Mouse (Mus musculus): Measurements from ENCODE around the gene Pon3.
"Not testable (repeated sequence)": the region's sequence is repeated elsewhere in the genome, so short reads cannot be mapped to it uniquely, and the experiment has no call there.

Gene Pon3

GRCm38 (mm10) chr6:5245926-5246325 lies 10.2 kb downstream of the Pon3 start:
- no peak for DNase-seq

- DNase-seq = no peak
Measured at GRCm38 (mm10) chr6:5238799-5239198, 17.3 kb downstream of the Pon3 start.

- DNase-seq = no peak
Measured at GRCm38 (mm10) chr6:5237510-5237909, 18.6 kb downstream of the Pon3 start.

- no peak for DNase-seq
Measured at GRCm38 (mm10) chr6:5236843-5237371, 19.2 kb downstream of the Pon3 start.

GRCm38 (mm10) chr6:5234563-5234962 lies 21.5 kb downstream of the Pon3 start:
- no peak for DNase-seq

GRCm38 (mm10) chr6:5233812-5234211 lies 22.3 kb downstream of the Pon3 start:
- no peak for DNase-seq

- DNase-seq = no peak
Measured at GRCm38 (mm10) chr6:5232022-5232421, 24.1 kb downstream of the Pon3 start.

- DNase-seq = no peak
Measured at GRCm38 (mm10) chr6:5230261-5230660, 25.8 kb downstream of the Pon3 start.

- DNase-seq = not testable (repeated sequence)
Measured at GRCm38 (mm10) chr6:5223551-5223950, 32.5 kb downstream of the Pon3 start.

GRCm38 (mm10) chr6:5222080-5222479 lies 34.0 kb downstream of the Pon3 start:
- no peak for DNase-seq

- DNase-seq = no peak
Measured at GRCm38 (mm10) chr6:5218190-5218589, 37.9 kb downstream of the Pon3 start.

- no peak for DNase-seq
Measured at GRCm38 (mm10) chr6:5207817-5208216, 48.3 kb downstream of the Pon3 start.

GRCm38 (mm10) chr6:5199916-5200315 lies 56.2 kb downstream of the Pon3 start:
- no peak for DNase-seq

GRCm38 (mm10) chr6:5199376-5199905 lies 56.6 kb downstream of the Pon3 start:
- no peak for DNase-seq

GRCm38 (mm10) chr6:5198590-5198989 lies 57.5 kb downstream of the Pon3 start:
- DNase-seq = no peak

- no peak for DNase-seq
Measured at GRCm38 (mm10) chr6:5193693-5194092, 62.4 kb downstream of the Pon3 start, which contains the start of gene Pon1. TSS of gene Pon1 (minus strand) at chr6:5193946.

GRCm38 (mm10) chr6:5190761-5191160 lies 65.3 kb downstream of the Pon3 start:
- DNase-seq = no peak

GRCm38 (mm10) chr6:5189507-5189906 lies 66.6 kb downstream of the Pon3 start:
- DNase-seq = no peak

- no peak for DNase-seq
Measured at GRCm38 (mm10) chr6:5188938-5189337, 67.1 kb downstream of the Pon3 start.

- no peak for DNase-seq
Measured at GRCm38 (mm10) chr6:5188036-5188435, 68.0 kb downstream of the Pon3 start.

- no peak for DNase-seq
Measured at GRCm38 (mm10) chr6:5187586-5187985, 68.5 kb downstream of the Pon3 start.

GRCm38 (mm10) chr6:5186229-5186950 lies 69.7 kb downstream of the Pon3 start:
- DNase-seq = no peak

GRCm38 (mm10) chr6:5180645-5181044 lies 75.4 kb downstream of the Pon3 start:
- no peak for DNase-seq

GRCm38 (mm10) chr6:5179189-5179588 lies 76.9 kb downstream of the Pon3 start:
- DNase-seq = no peak

Measured in thymus, postnatal 14 days (tissue).